Mouse (Mus musculus) liver, postnatal 0 days (tissue): Measurements from ENCODE around the gene Cyp4f40.
"Not testable (repeated sequence)": the region's sequence is repeated elsewhere in the genome, so short reads cannot be mapped to it uniquely, and the experiment has no call there.

ENCODE experiments used
- CTCF ChIP-seq: sonication (generic); IDR thresholded peaks from 2 replicates; pipeline ENCODE4 v1.5.1; 2016; ENCODE audit warnings: antibody characterized with exemption, low read depth
- EP300 ChIP-seq: IDR thresholded peaks from 2 replicates; pipeline ENCODE4 v1.6.1; 2016; ENCODE audit warnings: antibody characterized with exemption, low read depth, mild to moderate bottlenecking

- TF ChIP-seq CTCF, EP300: not testable (repeated sequence)
These were observed 37.7 kb upstream of the Cyp4f40 start, which contains the start of gene Cyp4f37 for GRCm38 (mm10) chr17:32621018-32621417.
